Mouse (Mus musculus) embryo, embryonic 10 days (tissue): ENCODE measurements around the gene Il1r1.

Experiments used
- DNase-seq: peaks from one replicate; pipeline ENCODE4 v3.0.0-alpha.2; 2015; ENCODE audit warnings: low spot score

Gene Il1r1

DNA sequence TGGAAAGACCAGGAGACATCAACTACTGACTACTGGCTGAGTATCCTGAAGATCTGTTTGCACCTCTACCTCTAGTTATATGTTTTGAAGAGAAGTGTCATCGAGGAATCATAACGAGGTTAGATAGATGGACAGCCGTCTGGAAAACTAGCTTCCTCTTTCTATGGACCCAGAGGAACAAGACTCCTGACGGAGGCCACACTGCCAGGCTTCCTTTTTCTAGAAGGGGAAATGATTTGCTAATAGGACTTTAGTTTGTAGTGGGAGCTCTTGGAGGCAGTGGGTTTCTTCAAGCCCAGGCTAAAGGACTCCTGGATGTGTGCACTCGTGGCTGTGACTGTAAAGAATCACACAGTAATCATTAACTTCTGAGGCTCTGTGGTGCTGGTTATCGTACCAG, 96.9 kb downstream of the Il1r1 start:
- DNase-seq, result no peak

DNA sequence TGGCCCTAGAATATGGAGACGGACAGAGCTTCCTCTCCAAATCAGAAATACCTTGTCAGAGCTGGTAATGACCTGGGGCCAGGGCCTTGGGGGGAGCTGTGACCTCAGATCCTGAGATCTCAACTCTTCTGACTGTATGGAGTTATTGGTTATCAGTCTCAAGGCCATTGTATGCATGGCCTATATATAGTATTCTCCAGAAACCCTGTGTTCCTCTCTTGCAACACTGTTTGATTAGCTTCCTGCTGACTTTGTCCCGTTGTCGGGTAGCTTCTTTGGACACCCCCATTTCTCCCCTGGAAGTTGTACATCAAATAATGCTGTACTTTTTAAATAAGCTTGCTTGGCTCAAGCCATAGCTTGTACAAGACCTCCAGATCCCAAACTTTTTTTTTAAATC, 97.7 kb downstream of the Il1r1 start:
- DNase-seq, result no peak

DNA sequence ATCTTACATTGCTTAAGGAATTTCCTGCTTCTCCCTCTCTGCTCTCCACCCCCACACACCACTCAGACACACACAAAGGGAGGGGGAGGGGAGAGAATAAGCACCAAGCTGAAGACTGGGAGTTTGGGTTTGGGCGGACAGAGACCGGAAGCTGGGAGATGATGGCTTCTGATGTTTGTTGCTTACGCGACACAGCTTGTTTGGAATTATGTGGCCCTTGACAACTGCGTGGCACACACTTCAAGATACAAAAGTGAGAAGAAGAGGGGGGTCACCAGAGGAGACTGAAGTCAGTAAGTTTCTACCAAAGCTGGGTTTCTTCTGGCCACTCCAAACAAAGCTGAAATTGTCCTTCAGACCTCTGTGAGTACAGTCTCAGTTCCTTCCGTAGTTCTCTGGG, 99.6 kb downstream of the Il1r1 start, which contains the start of gene Il1rl2:
Gene Il1rl2 (plus strand): TSS at position 154 of the 400 bp plus-strand sequence.
- peak; percentile 12 for DNase-seq

DNA sequence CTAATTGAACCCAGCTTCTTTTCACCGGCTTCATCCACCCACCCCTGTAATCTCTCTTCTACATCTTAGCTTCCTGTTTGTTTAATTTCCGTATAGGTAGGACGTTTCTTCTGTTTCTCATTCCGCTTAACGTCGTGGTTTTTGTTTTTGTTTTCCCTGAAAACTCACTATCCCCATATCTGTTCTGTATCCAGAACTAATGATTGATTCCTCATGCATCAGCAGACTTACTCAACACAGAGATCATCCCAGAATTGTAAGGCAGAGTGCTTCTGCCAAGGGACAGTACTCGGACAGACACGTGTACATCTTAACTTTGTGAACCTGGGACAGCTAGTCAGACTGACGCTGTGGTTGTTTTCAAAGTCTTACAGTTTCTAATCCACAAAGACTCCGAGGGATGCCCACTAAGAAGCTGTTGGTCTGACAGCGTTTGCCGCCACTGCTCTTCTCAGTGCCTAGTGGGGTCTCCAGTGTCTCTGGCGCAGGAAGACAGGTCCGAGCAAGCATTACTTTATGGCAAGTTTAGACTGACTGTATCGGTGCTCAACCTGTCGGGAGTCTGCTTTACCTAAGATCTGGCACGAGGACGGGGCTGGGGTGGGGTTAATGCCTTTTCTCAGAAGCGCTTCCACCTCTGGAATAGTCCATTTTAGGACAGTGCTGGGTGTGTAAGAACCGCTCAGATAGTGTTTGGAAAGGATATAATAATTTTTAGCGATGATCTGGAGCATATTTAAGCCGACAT, 100.2 kb downstream of the Il1r1 start:
- peak; percentile 14 for DNase-seq

DNA sequence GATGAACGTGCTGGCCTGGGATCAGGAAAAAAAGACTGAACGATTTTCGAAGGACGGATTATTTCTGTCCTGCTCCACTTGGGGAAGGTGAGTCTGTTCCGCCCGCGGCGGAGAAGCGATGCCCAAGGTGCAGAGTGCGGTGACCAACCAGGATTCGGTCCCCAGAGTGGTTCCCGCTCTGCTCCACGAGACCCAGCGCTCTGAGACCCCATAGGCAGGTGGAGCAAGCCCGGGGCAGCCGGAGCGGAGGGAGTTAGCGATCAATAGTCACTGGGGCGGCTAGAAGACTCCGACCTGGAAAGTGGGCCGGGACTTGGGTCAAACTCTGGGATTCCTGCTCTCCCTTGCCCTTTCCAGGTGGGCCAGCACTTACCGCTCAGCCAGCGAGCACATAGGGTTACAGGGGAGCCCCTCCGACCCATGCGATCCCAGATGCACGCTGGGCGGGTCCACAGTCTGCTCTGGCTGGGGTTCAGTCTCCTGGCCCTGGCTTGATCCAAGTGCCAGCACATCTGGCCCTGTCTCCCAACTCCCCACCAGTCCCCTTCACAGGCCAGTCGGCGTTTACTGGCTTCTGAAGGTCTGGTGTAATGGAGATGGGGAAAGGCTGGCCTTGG, 100.9 kb downstream of the Il1r1 start:
- peak; percentile 33 for DNase-seq

DNA sequence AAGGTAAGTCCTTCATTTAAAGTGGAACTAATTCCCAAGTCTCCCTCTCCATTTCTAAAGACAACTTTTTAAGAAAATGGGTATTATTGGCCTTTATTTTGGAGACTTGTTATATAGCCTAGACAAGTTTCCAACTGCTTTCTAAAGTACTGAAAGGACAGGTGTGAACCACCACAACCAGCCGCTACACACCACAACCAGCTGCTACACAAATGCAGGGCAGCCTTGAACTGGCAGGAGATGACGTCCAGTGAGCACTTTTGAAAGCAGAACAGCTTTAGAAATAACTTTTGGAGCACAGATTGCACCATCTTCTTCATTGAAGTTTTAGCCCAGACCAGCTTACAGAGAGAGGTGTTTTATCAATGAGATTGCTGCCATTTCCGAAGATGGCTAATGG, 102.7 kb downstream of the Il1r1 start:
- DNase-seq, result no peak

DNA sequence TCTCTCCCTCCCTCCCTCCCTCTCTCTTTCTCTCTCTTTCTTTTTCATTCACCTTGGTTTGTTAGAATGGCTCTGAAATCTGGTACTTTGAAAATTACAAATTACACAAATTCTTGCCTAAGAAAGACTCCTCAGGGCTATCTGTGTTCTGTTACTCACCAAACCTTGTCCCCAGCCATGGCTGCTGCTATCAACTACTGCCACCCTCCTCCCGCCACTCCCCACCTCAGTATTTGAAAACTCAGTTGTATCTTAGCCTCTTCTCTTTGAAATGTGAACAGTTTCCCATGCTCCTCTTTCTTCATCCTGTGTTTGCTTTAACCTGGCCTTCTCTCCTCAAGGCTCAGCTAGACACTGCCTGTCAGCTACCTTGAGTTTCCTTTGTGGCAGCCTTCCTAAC, 104.6 kb downstream of the Il1r1 start:
- DNase-seq, result no peak

DNA sequence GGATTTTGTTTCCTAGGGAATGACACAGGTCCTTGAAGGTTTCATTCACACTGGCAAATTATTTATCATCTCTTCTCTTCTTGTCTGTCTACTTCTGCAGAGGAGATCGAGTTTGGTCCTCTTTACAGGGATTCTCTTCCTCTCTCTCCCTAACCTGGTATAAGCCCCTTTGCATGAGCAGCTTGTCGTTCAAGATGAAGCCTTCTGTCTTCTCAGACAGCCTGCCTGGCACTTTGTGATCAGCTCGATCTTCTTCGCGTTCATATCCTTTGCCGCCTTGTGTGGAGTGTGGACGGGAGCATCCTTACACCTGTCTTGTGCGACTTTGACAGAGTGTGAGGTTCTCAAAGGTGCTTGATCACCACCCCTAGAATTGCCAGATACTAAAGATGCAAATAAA, 105.3 kb downstream of the Il1r1 start:
- DNase-seq, result no peak

DNA sequence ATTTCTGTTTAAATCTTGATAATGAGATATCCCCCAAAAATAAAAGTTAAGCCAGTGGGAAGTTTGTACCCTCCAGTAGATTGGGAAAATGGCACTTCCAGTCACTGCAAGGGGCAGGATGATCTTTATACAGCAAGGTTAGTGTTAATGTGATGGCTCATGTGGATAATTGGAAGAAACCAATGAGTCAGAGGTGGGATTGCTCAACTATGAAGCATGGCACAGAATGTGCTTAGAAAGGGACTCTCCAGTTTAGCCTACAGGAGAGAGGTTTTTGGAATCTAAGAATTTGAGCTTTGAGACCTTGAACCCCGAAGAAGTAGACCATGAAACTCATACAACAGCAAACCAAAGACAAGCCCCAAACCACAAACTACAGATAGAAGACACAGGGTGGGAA, 114.5 kb downstream of the Il1r1 start:
- no peak for DNase-seq

DNA sequence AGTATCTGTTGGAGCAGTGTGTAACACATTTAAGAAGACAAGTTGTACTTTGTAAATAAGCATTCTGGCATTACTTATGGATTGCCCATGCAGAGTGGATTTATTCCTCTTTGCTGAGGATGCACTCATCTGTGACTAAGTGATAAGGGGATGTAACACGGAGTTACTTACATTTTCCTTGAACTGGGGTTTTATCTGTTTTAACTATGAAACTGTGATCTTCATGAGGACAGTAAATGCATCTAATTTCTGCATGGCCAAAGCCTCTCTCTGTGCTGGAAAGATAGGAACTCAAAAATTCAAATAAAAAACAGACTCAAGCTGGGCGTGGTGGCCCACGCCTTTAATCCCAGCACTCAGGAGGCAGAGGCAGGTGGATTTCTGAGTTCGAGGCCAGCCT, 115.2 kb downstream of the Il1r1 start:
- no peak for DNase-seq

DNA sequence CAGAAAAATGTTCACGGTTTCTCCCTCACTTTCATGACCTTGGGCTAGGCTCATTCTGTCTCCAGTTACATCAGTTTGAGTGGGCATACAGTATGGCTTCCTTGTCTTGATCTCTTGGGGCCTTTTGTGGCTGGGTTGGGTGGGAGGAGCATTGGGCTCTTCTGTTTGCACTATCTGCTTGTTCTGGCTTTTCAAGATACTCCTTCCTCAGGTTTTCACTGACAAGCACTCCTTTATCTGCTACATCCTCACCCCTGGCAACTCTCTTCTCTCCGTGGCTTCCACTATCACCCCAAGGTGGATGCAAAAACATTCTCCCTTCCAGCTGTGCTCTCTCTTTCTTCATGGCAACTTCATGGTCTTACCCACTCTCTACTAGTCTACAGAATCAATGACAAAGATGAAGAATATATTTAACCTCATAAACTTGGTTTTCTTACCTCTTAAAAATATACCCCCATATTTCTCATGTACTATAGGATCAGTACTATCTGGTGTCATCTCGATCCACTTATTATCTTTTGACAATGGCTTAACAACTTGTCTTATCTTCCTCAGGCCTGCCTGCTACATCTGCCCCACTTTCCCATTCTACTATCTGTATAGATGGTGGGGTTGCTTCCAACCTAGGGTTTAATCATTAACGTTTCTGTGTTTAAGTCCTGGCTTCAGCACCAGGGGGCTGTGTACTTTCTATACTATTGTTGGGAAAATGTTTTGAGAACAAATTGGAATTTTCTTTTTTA, 127.5 kb downstream of the Il1r1 start:
- DNase-seq, result no peak

DNA sequence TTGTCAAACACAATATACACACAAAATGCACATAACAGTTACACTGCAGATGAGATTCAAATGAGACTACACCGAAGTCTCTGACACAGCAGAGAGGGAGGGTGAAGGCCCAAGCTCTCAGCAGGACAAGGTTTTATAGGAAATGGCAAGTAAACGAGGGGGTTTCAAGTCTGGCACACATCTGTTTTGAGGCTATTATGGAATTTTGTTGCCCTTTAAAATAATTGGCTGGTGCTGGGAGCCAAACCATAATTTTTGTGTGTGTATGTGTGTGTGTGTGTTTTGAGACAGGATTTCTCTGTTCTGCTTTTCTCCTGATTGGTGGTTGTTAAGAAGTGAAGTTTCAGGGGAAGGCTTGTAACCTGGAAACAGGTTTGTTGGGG, 128.0 kb downstream of the Il1r1 start:
- DNase-seq, result no peak

DNA sequence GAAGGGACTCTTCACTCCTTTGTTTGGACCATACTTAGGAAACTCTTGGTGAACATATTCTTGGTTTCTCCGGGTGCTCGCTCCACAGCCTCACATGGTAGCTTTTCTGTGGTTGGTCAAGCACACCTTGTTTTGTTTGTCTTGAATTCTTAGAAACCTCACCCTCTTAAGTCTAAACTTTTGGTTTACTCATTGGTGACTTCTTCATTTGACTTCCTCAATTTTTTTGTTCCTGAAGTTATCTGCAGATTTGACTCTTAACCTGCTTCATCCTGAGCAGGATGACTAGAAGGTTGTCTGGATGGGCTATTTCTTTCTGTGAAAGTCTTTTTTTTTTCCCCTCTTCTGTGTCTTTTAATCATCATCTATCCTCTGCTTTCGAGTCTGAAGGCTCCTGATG, 129.8 kb downstream of the Il1r1 start:
- DNase-seq, result no peak

DNA sequence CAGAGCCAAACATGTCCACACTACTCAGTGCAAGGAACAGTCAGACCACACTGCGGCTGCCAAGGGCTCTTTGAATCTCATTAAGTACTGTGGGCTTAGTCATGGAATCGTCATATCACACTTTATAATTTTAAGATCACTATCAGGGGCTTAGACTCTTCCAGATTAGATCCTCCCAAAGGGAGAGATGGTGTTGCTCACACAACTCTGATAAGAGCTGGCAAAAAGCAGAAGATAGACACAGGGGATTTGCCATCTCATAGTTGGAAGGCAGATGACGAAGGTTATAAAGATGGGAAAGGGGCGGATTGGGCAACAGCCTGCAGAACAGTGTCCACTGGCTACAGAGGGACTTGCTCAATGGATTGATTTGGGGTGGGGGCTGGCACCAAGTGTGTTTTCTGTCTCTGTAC, 130.6 kb downstream of the Il1r1 start:
- DNase-seq, result no peak

DNA sequence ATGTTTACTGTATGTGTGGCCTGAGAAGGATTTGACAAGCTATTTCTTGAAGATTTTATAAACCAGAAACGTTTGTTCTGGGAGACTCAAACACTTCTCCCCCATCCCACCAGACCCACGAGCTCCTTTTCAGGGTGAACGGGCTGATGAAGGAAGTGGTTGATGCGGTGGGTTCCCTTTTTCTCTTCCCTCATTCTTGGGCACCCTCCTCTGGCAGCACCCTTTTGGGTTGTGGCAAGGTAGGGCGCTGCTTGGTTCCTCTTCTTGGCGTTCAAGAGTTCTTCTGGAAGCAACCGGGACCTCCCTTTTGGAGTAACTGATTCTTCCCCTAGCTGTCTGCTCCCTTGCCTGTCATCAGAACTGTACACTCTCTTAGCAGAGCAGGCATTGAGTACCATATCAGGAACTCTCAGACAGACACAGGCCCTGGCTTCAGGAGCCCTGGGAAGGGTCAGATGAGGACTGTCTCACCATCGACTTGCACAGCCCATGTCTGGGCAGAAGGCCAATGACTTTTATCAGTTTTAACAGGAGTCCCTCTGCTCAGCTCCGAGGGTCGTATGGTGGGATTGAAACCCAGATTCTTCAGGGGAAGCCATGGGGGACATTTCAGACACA, 131.1 kb downstream of the Il1r1 start:
- DNase-seq, result no peak

DNA sequence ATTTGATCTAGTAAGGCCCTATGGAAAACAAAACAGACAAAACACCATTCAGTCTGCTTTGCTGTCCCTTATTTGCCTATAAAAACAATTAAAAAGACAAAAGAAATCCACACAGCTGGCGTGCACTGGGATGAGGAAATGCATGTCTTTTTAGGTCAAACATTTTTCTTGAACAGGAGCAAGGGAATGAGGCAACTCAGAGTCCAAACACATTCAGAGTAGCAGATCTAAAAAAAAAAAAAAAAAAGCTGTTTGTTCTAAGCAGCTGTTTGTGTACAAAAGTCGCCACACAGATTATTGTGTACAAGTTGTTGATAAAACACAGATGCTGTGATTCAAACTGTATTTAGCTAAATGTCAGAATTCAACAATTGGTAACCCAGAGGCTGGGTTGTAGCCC, 133.0 kb downstream of the Il1r1 start:
- no peak for DNase-seq

DNA sequence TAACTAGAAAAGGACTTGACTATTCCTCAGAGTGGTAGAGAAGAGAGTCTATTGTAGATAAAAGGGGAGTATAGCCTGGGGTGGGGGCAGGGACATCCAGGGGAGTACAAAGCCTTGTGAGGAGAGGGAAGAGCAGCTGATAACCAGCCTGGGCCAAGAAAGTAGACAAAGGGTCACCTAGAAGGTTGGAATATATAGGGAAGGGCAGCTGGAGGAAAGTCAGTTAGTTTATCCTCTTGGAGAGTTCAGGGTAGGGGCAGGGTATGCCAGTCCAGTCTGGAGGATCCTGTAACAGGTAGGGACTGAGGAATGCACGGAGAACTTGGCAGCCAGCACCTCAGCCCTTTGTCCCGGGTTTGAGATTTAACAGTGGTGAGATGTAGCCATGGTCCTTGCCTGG, 133.5 kb downstream of the Il1r1 start:
- DNase-seq, result no peak

DNA sequence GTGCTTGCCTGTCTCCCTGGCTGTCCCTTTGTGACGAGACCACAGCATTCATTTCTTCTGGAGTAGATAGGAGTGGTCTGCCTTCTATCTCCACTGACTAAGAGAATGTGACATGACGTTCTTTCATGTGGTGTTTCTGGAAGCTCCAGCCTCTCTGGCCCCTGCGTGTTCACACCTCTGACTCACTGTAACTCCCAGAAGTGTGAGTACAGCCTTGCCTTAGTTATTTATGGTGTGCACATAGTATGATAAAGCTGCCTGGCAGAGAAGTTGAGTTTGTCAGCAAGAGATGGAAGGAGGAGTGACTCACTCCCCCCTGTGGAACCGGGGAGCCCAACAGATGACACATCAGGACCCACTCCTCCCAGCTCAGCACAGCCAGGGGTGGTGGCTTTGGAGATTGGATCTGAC, 133.9 kb downstream of the Il1r1 start:
- DNase-seq, result no peak

DNA sequence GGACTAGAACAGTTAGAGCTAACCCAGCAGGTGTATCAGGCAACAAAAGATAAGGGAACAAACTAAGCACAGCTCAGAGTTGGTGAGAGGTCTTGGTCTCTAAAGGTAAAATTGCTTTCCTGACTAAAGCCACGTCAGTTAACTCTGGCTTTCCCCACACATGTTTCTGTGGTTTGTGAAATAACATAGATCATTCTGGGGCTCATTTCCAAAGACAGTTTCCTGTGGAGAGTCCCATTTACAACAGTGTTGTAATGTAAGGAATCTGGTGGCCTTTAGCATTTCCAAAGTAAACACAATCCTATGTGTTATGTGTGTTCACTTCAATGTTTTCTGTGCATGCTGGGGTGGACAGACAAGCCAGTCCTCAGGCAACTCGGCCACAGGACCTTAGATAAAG, 134.9 kb downstream of the Il1r1 start:
- DNase-seq, result no peak

DNA sequence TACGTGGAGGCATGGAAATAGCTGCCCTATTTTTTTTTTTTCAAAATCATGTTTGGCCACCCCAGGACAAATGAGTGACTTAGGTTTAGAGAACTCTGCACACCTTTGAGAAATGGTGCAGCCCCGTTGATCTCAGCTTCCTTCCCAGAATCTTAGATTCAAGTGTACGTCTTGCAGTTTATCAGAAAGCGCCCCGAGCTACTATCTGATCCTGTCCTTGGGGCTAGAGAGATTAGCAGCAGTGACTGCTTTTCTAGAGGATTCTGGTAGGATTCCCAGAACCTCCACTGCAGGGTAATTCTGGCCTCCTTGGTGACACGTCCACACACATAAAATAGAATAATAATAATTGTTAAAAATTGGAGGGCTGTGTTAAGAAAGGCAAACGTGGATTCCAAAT, 136.1 kb downstream of the Il1r1 start:
- no peak for DNase-seq

DNA sequence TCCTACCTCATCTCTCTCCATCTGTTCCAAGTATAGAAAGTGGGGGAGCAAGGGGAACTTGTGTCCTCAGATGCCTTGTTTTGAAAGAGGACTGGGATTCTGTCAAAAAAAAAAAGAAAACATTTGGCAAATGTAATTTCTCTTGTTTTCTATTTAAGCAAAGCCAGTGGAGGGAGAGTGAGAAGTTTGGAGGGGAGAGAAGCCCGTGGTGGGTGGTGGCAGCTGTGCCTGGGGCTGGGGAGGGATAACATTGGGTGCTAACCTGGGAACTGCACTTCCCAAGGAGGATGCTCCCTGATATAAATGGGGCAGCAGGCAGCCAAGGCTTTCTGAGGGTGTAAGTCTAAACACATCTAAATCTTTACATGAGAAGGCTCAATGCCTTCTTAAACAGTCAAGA, 136.7 kb downstream of the Il1r1 start:
- no peak for DNase-seq

DNA sequence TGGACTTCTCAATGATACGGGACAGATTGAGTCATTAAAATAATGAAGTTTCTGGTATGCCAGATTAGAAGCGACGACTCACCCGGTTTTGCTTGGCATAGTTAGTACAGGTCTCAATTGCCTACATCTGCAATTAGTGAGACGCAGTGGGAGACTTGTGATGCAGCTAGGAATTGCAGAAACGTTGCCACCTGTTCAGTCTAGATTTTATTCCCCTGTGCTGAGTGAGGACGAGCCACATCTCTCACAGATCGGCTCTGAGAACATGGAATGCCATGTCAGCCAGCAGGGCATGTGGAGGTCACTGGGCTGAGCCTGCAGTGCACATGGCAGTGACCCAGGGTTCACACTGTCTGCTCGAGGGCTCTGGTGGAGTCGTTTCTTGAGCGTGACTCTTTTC, 137.9 kb downstream of the Il1r1 start:
- DNase-seq, result no peak
